Mouse (Mus musculus): ENCODE data around the gene Pcif1.

- no peak for TF ChIP-seq CTCF (IDR thresholded peaks at IDR 0.05; ENCODE audit: low read depth, low read length)
- no peak for TF ChIP-seq GATA1 (IDR thresholded peaks at IDR 0.05; ENCODE audit: borderline replicate concordance, low read length)
- no peak for TF ChIP-seq TAL1 (conservative IDR thresholded peaks at IDR 0.05; ENCODE audit: low read depth, low read length)
- TF ChIP-seq GATA2 (IDR thresholded peaks at IDR 0.05; ENCODE audit: borderline replicate concordance, low read depth, low read length): no peak
Measured at GRCm38 (mm10) chr2:164917371-164917770, 38.3 kb downstream of the Pcif1 start.

Measured in G1E (cell line).